Mouse (Mus musculus) limb, embryonic 14.5 days (tissue): ENCODE results near the gene Hspa2. TPM values are rescaled to one million over a fixed set of nuclear protein-coding genes. Genes with fewer than 3 reads are reported as not detected.

Source experiments
- ATAC-seq: fragments of 200-750 bp; cut with Nextera tagmentation; 2 replicates; pipeline ENCODE4 v1.8.0; 2017; ENCODE audit warnings: low read depth, moderate number of reproducible peaks, moderate TSS enrichment; ENCODE audit not compliant: low FRiP score
- DNase-seq: peaks from one replicate; pipeline ENCODE4 v3.0.0-alpha.2; 2015; ENCODE audit warnings: low spot score
- H3K27ac ChIP-seq: fragments of 300-500 bp; sonication (generic); replicated peaks from 2 replicates; pipeline ENCODE4 v1.5.1; 2014; ENCODE audit warnings: low read depth, mild to moderate bottlenecking, low read length, moderate library complexity, mixed read lengths
- H3K27me3 ChIP-seq: fragments of 300-500 bp; sonication (generic); 2 replicates; pipeline ENCODE4 v1.6.1; 2014; ENCODE audit warnings: low read length, mixed read lengths; ENCODE audit not compliant: control insufficient read depth, insufficient read depth
- H3K36me3 ChIP-seq: fragments of 300-500 bp; sonication (generic); 2 replicates; pipeline ENCODE4 v1.6.1; 2014; ENCODE audit warnings: mild to moderate bottlenecking, low read length, moderate library complexity, mixed read lengths; ENCODE audit not compliant: control insufficient read depth, insufficient read depth
- H3K4me1 ChIP-seq: fragments of 300-500 bp; sonication (generic); 2 replicates; pipeline ENCODE4 v1.6.1; 2014; ENCODE audit warnings: antibody characterized with exemption, low read length, mixed read lengths; ENCODE audit not compliant: control insufficient read depth, insufficient read depth
- H3K4me2 ChIP-seq: fragments of 300-500 bp; sonication (generic); replicated peaks from 2 replicates; pipeline ENCODE4 v1.6.1; 2014; ENCODE audit warnings: low read depth, mild to moderate bottlenecking, low read length, moderate library complexity; ENCODE audit not compliant: severe bottlenecking
- H3K4me3 ChIP-seq: fragments of 300-500 bp; sonication (generic); replicated peaks from 2 replicates; pipeline ENCODE4 v1.5.1; 2014; ENCODE audit warnings: low read length
- H3K9ac ChIP-seq: fragments of 300-500 bp; sonication (generic); 2 replicates; pipeline ENCODE4 v1.6.1; 2014; ENCODE audit warnings: mild to moderate bottlenecking, low read depth, low read length, moderate library complexity; ENCODE audit not compliant: severe bottlenecking
- H3K9me3 ChIP-seq: fragments of 300-500 bp; sonication (generic); 2 replicates; pipeline ENCODE4 v1.6.1; 2016; ENCODE audit warnings: low read length; ENCODE audit not compliant: control insufficient read depth
- POLR2A ChIP-seq: fragments of 200-500 bp; IDR thresholded peaks from 2 replicates; pipeline ENCODE4 v1.8.0; 2012; ENCODE audit warnings: inconsistent platforms, mild to moderate bottlenecking, moderate library complexity, borderline replicate concordance; ENCODE audit not compliant: insufficient read depth, insufficient read length; ENCODE audit errors: extremely low read depth
- WGBS: fragments of 180-500 bp; shearing (Covaris S2); extraction: QIAGEN DNeasy Blood & Tissue Kit; methylation state at CpG from one replicate; pipeline ENCODE4 v1.1.7; 2014; 5-methylcytosine and 5-hydroxymethylcytosine counted together
- polyA plus RNA-seq, 2 experiments: library from polyadenylated mRNA; depleted of rRNA in 1 of 2; stranded (reverse) in 1 of 2; unstranded in 1 of 2; fragments of >200 nt; fragmentation: Nextera tagmentation in 1 of 2; extraction: Ambion mirVana in 1 of 2; gene quantifications; 2 replicates each; pipeline versions ENCODE4 v1.2.1 to v1.2.3; 2012 to 2014

The Hspa2 gene
- polyA plus RNA-seq, 2 experiments: 6.7 to 7.7 TPM

- 1% methylated on average over 23 of the region's 23 CpGs for WGBS
- ATAC-seq (no peak), DNase-seq (no peak)
- no peak overlapping the region for H3K9ac ChIP-seq
- peaks cover 28% of the 10 kb centered on the region for H3K27me3 ChIP-seq
- H3K27ac ChIP-seq: no peak overlapping the region
- no peaks in the 10 kb centered on the region for H3K36me3 ChIP-seq
- H3K9me3 ChIP-seq: no peaks in the 10 kb centered on the region
- H3K4me3 ChIP-seq: peak overlapping the region; percentile 66
- no peak for TF ChIP-seq POLR2A
- peak overlapping the region; percentile 90 for H3K4me2 ChIP-seq
- peaks cover 18% of the 10 kb centered on the region; the same call in 1 of the 2 replicates for H3K4me1 ChIP-seq
These were observed 2.0 kb downstream of the Hspa2 start for GRCm38 (mm10) chr12:76405971-76406370.

DNA sequence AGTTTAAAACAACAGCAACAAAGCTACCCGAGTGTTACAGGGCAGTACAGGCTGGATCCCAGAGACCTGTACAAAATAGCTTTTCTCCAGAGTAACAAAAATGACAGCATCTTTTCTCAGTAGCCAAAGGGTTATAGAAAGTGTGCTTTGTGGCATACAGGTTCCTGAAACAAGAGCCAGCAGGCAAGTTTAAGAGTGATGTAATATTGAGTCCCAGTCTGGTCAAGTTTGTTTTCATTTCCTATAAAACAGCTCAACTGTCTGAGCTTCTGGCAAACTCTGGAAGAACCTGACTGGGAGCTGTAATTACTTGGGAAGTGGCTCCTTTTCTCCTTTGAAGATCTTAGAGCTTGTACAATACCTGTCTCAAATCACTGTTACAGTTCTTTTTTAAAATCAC lies 3.2 kb downstream of the Hspa2 start:
- H3K9ac ChIP-seq: no peak overlapping the region
- no peak for DNase-seq
- peaks cover 18% of the 10 kb centered on the region; the same call in 1 of the 2 replicates for H3K4me1 ChIP-seq
- no peak overlapping the region for H3K27ac ChIP-seq
- 33% methylated on average over 1 of the region's 1 CpGs for WGBS
- no peak overlapping the region for H3K4me3 ChIP-seq
- peaks cover 28% of the 10 kb centered on the region for H3K27me3 ChIP-seq
- no peak for ATAC-seq
- H3K4me2 ChIP-seq: no peak overlapping the region
- H3K36me3 ChIP-seq: no peaks in the 10 kb centered on the region
- H3K9me3 ChIP-seq: no peaks in the 10 kb centered on the region
- no peak for TF ChIP-seq POLR2A

- no peak overlapping the region for H3K4me3 ChIP-seq
- WGBS: 24% methylated on average over 4 of the region's 4 CpGs
- H3K36me3 ChIP-seq: no peaks in the 10 kb centered on the region
- TF ChIP-seq POLR2A: no peak
- ATAC-seq: no peak
- no peaks in the 10 kb centered on the region for H3K9me3 ChIP-seq
- no peak overlapping the region for H3K4me2 ChIP-seq
- H3K9ac ChIP-seq: no peak overlapping the region
- no peak for DNase-seq
- H3K27me3 ChIP-seq: peaks cover 28% of the 10 kb centered on the region
- H3K4me1 ChIP-seq: peaks cover 15% of the 10 kb centered on the region; the same call in 1 of the 2 replicates
- no peak overlapping the region for H3K27ac ChIP-seq
These were observed 5.2 kb downstream of the Hspa2 start for GRCm38 (mm10) chr12:76409166-76409565.

GRCm38 (mm10) chr12:76415383-76416010 lies 11.5 kb downstream of the Hspa2 start:
- Histone ChIP-seq H3K9me3 (peaks cover 3% of the 10 kb centered on the region; the same call in 1 of the 2 replicates), H3K36me3 (no peaks in the 10 kb centered on the region), H3K27ac (no peak overlapping the region), H3K27me3 (no peaks in the 10 kb centered on the region), H3K9ac (no peak overlapping the region), H3K4me2 (no peak overlapping the region), H3K4me1 (no peaks in the 10 kb centered on the region), H3K4me3 (no peak overlapping the region)
- TF ChIP-seq POLR2A: no peak
- 76% methylated on average over 11 of the region's 12 CpGs for WGBS
- DNase-seq (no peak), ATAC-seq (no peak)

GRCm38 (mm10) chr12:76417433-76417854 lies 13.5 kb downstream of the Hspa2 start, which contains the start of gene Ppp1r36:
Gene Ppp1r36 (plus strand): TSS chr12:76417538.
- H3K4me1 ChIP-seq: no peaks in the 10 kb centered on the region
- WGBS: under 1% methylated on average over 35 of the region's 37 CpGs
- H3K4me3 ChIP-seq: peak within 1 kb of the TSS; percentile 47
- DNase-seq (peak; percentile 17), ATAC-seq (peak; percentile 60)
- peak within 1 kb of the TSS; percentile 59 for H3K9ac ChIP-seq
- peaks cover 3% of the 10 kb centered on the region; the same call in 1 of the 2 replicates for H3K9me3 ChIP-seq
- no peaks in the 10 kb centered on the region for H3K27me3 ChIP-seq
- H3K36me3 ChIP-seq: no peaks in the 10 kb centered on the region
- TF ChIP-seq POLR2A: no peak
- H3K4me2 ChIP-seq: peak within 1 kb of the TSS; percentile 84
- H3K27ac ChIP-seq: 0 out of 2 replicates have a peak within 1 kb of the TSS, but pooled peaks have one; percentile 21
